Mouse (Mus musculus): ENCODE measurements around the gene Tmem164.
A peak's percentile ranks its signal among the peaks of the same experiment; 100 is the strongest.
"Not testable (repeated sequence)": the region's sequence is repeated elsewhere in the genome, so short reads cannot be mapped to it uniquely, and the experiment has no call there.

Gene Tmem164

GRCm38 (mm10) chrX:142681056-142681615 lies at the start of gene Tmem164:
Gene Tmem164 (plus strand): TSS chrX:142681406.
- peak; percentile 84 for DNase-seq (ENCODE audit: low spot score)

DNA sequence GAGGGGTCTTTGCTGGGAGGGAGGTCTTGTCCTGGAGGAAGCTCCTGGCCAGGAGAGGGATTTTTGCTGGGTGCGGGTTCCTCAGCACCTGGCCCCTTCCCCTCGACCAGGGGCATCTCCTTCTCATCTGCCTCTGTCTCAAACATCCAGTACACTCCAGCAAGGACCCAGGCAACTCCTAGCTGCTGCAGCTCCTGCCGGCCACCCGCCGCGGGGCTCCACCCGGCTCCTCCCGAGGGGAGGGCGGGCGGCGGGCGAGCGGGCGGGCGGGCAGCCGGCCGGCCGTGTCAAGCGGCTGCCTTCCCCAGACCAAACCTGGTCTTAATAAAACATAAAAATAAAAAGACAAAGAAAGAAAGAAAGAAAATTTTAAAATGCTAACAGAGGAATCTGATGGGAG lies 48.2 kb upstream of the Tmem164 start:
- DNase-seq (ENCODE audit: low spot score), result not testable (repeated sequence)

DNA sequence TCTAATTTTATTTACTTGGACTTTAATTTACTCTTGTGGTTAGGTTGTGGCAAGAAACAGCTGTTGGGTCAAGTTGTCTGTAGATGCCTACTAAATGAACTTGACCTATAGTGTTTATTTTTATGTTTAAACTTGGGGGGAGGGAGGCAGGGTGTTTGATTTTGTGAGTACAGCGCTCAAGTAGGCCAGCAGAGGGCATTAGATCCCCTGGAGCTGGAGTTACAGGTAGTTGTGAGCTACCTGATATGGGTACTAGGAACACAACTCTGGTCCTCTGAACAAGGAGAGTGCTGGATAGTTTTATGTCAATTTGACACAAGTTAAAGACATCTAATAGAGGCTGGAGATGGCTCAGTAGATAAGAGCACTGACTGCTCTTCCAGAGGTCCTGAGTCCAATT lies 34.0 kb upstream of the Tmem164 start:
- no peak for DNase-seq (ENCODE audit: low spot score)

GRCm38 (mm10) chrX:142650117-142650764 lies 31.0 kb upstream of the Tmem164 start:
- peak; percentile 3 for DNase-seq (ENCODE audit: low spot score)

DNA sequence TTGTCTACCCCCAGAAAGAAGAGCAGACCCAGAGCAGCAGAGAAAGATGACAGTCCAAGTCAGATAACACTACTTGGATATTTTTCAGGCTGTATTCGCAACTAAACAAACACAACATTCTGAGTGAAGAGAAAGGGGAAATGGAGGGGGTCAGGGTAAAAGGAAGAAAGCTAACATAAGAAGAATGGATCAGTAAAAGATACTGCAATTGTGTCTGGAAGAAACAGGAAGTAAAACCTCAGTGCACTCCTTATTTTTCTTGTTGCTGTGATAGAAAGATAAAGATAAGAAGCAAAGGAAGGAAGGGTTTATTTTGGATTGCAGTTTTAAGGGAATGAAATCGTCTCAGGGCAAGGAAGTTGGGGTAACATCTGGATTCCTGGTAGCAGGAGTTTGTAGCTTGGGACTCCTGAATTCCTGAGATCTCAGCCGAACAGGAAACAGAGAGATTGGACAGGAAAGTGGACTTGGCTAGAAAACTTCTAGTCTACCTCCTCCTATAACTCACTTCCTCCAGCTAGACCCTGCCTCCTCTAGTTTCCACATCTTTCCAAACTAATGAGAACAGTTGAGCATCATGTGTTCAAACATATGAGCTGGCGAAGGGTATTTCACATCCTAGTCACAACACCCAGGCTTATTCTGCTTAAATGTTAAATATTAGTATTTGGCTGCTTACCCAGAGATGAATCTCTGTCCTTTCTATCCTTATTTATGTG lies 16.3 kb upstream of the Tmem164 start:
- DNase-seq (ENCODE audit: low spot score), result no peak

DNA sequence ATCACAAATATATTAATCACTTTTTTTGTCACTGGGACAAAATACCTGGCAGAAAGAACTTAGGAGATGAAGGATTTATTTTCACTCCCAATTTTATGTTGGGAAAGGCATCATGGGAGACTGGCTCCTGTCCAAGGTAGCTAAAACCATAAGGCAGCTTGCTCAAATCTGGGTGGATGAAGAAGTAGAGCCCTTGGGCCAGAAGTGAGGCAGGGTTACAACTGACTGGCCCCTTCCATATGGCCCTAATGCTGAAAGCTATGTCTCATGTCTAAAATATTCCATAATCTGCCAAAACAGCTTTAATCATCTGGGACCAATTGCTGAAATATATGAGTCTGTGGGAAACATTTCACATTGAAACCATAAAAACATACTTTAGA lies 15.8 kb upstream of the Tmem164 start:
- DNase-seq (ENCODE audit: low spot score), result no peak

DNA sequence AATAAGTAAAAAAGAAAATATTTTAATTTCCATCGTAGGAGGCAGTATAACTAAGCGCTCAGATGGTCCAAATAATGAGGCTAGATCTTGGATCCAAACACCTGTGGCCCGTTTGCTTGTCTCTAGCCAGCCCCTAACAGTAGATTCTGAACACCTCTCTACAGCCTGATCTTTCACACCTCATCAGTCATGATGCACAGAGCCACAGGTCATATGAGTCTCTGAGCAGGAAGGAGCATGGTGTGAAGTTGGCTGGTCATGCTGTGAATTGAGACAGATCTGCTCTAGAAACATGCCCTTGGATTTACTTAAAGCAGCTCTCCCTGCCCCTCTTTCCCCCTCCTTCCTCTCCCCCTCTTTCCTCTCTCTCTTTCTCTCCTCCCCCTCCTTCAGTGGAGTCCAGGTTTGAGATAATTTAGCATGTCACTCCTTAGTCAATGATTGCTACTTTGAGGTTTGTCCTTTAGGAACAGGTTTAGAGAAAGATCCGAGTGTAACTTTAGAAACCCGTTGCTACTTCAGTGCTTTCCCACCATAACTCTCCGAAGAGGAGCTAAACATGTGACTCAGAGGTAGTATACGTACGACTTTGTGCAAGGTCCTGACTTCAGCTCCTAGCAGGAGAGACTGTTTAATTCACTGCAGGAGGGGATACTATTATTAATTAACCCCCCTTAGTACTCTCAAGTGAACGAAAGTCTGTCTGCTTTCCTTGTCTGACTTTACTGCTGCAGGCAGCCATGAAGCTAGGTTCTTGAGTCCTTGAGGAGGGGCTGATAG lies 11.7 kb upstream of the Tmem164 start:
- DNase-seq (ENCODE audit: low spot score), result no peak

GRCm38 (mm10) chrX:142670121-142670520 lies 11.1 kb upstream of the Tmem164 start:
- DNase-seq (ENCODE audit: low spot score), result no peak

DNA sequence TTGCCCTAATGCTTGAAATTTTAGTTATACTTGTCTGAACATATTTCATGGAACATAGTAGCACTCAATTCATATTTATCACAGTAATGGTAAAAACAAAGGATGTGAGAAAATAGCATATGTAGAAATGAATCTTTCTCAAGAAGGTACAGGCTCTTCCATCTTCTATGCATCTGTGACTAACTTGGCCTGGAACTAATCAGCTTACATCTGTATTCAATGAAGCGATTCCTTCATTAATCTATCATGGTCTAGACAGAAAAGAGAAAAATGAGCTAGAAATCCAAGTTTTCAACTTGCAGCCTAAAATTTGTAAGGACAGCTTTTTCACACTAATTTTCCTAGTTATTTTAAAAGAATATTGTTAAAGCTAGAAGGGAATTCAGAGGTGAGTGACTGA lies 10.1 kb upstream of the Tmem164 start:
- DNase-seq (ENCODE audit: low spot score), result no peak

- no peak for DNase-seq (ENCODE audit: low spot score)
Observed at GRCm38 (mm10) chrX:142672701-142673100, 8.5 kb upstream of the Tmem164 start.

GRCm38 (mm10) chrX:142677193-142677592 lies 4.0 kb upstream of the Tmem164 start:
- DNase-seq (ENCODE audit: low spot score), result no peak

DNA sequence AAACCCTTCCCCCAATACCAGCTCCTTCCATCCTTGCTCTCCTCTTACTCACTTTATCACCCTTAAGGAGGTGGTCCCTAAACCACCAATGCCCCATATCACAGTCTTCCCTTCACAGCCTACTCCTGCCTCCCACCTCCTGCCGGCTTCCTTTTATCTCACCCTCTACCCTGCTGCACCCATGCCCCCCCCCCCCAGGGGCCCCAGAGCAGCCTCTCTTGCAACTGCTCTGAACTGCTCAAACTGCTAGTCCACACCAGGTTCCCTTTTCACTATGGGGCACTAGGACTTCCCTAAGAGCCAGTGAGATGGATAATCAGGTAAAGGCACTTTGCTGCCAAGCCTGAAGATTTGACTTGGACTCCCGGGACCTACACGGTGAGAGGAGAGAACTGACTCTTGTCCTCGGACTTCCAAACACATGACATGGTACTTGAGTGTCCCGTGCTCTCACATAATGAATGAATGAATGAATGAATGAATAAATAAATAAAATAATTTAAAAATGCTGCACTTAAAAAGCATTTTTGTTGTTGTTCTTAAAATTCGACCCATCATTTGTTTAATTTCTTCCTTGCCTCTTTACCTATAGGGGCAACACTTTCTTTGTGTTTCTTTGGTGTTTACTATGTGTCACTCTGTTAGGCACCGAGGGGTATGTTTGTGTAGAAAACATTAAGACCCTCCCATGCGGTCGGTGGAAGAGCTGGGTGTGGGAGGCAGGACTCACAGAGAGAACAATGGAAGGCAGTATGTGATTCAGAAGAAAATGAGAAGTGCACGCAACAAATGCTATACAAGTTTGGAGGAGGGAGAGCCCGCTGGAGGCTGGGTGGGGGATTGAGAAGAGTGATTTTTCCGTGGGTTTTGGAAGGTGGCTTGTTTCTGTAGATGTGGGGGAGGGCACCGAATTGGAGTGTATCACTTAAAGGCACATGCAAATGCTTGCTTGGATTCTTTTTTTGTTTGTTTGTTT lies 2.4 kb upstream of the Tmem164 start:
- DNase-seq (ENCODE audit: low spot score), result no peak

DNA sequence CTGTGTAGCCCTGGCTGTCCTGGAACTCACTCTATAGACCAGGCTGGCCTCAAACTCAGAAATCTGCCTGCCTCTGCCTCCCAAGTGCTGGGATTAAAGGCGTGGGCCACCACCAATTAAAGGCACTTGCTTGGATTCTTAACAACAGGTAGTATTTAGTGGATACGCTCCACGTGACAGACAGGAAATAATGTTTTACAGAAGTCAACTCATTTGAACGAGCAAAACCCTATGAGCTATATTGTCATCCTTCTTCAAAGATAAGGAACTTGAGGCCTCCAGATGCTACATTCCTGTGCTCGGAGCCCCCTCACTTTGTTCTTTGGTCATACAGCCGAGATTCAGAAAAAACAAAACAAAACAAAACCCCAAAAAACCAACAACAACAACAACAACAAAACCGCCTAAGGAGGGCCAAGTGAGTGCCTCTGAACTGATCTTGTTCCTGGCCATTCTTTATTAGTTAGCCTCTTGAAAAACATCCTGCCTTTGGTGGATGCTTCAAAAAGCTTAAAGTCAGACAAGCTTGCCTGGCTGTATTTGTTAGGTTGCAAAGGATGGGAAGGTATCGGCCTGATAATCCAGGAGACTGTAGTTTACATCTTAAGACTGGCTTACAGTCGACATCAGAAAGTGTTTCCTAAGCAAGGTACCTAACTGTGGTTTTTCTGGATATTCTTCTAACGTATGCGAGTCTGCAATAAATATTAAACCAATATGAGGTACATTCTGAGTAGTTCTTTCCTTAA lies 1.5 kb upstream of the Tmem164 start:
- no peak for DNase-seq (ENCODE audit: low spot score)

- no peak for DNase-seq (ENCODE audit: low spot score)
Observed at GRCm38 (mm10) chrX:142680391-142681055, 683 bp upstream of the Tmem164 start.

- peak; percentile 69 for DNase-seq (ENCODE audit: low spot score)
Observed at GRCm38 (mm10) chrX:142681616-142682141, 473 bp downstream of the Tmem164 start.

GRCm38 (mm10) chrX:142682176-142682820 lies 1.1 kb downstream of the Tmem164 start:
- DNase-seq (ENCODE audit: low spot score), result no peak

DNA sequence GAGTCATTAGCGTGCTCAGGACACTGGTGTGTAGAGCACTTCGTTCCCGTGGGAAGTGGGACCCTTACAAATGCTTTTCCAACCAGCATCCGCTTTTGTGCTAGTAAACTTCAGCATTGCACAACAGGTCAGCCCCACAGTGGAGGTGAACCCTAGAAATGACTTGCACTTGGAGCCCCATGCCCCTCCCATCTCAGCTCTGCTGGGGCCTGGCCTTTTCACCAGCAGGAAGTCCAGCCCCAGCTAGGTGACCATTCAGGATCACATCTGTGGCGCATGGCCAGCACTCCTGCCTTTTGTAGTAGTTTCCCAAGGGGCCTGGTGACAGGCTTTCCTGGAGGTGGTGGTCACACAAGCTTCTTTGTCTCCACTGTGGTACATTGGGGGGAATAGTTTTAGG lies 1.8 kb downstream of the Tmem164 start:
- peak; percentile 18 for DNase-seq (ENCODE audit: low spot score)

DNA sequence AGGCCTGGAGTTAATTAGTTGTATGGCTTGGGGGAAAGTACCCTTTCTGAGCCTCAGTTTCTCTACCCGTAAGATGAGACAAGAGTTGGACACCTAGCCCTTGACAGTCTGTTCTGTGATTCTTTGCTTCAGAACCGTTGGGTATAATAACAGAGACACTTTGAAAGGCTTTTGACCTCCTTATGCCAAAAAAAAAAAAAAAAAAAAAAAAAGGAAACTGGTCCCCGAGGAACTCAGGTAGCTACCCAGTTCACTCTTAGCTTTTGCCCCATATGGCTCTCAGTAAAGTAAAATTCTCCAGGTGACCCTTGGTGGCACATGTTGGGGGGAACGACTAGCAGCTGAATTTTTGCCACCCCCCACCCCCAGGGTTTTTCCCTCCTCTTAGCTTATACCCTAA lies 3.5 kb downstream of the Tmem164 start:
- no peak for DNase-seq (ENCODE audit: low spot score)

DNA sequence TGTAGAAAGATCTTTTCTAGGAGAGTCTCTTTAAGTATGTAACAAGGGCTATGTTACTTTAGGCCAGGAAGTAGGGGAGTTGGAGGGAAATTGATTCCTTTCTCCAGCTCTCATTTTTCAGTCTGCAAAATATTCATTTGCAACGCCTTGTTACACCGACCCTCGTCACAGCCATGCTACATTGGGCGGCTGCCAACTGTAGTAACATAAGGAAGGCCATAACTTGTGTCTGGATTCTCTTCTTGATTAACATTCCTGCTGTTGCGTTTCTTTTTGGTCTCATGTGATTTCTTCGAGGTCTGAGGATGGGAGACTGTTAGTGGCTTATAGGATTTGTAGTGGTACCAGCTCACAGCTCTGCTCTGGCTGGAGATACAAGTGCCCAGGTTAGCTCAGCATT lies 4.5 kb downstream of the Tmem164 start:
- no peak for DNase-seq (ENCODE audit: low spot score)

All from urinary bladder, postnatal 14 days (tissue).